Mouse (Mus musculus): ENCODE data around the gene Pi4k2b.

- TF ChIP-seq CTCF (conservative IDR thresholded peaks at IDR 0.05; ENCODE audit: low read length) (no peak), POU5F1 (IDR thresholded peaks at IDR 0.05; ENCODE audit: borderline replicate concordance, low read length) (no peak)
These were observed 36.8 kb upstream of the Pi4k2b start for GRCm38 (mm10) chr5:52704562-52704961.

Measured in E14TG2a.4 (cell line).